Mouse (Mus musculus) embryonic facial prominence, embryonic 10.5 days (tissue): ENCODE results near the gene Tmigd3. TPM values are rescaled to one million over a fixed set of nuclear protein-coding genes. Genes with fewer than 3 reads are reported as not detected.

Experiments used
- DNase-seq: peaks from one replicate; pipeline ENCODE4 v3.0.0-alpha.2; 2017; ENCODE audit warnings: low spot score
- H3K27ac ChIP-seq: fragments of 300-500 bp; sonication (generic); replicated peaks from 2 replicates; pipeline ENCODE4 v1.5.1; 2016; ENCODE audit warnings: mild to moderate bottlenecking
- H3K27me3 ChIP-seq: fragments of 300-500 bp; sonication (generic); replicated peaks from 2 replicates; pipeline ENCODE4 v1.6.1; 2016; ENCODE audit warnings: low read depth, mild to moderate bottlenecking; ENCODE audit not compliant: poor library complexity, severe bottlenecking
- H3K36me3 ChIP-seq: fragments of 300-500 bp; sonication (generic); replicated peaks from 2 replicates; pipeline ENCODE4 v1.6.1; 2016; ENCODE audit warnings: mild to moderate bottlenecking, moderate library complexity
- H3K4me1 ChIP-seq: fragments of 300-500 bp; sonication (generic); 2 replicates; pipeline ENCODE4 v1.6.1; 2016
- H3K4me3 ChIP-seq: fragments of 300-500 bp; sonication (generic); 2 replicates; pipeline ENCODE4 v1.5.1; 2016; ENCODE audit warnings: mild to moderate bottlenecking, moderate library complexity
- H3K9me3 ChIP-seq: fragments of 300-500 bp; sonication (generic); 2 replicates; pipeline ENCODE4 v1.6.1; 2016; ENCODE audit warnings: mild to moderate bottlenecking
- WGBS: fragments of 180-500 bp; shearing (Covaris S2); methylation state at CpG from one replicate; pipeline ENCODE4 v1.1.7; 2016; 5-methylcytosine and 5-hydroxymethylcytosine counted together
- polyA plus RNA-seq: library from polyadenylated mRNA; unstranded; fragments of >200 nt; fragmentation: Nextera tagmentation; extraction: Ambion mirVana; gene quantifications from 2 replicates; pipeline ENCODE4 v1.2.1, GENCODE M21; 2016

The Tmigd3 gene
- polyA plus RNA-seq, 1 experiment from 2014 or later = not detected

DNA sequence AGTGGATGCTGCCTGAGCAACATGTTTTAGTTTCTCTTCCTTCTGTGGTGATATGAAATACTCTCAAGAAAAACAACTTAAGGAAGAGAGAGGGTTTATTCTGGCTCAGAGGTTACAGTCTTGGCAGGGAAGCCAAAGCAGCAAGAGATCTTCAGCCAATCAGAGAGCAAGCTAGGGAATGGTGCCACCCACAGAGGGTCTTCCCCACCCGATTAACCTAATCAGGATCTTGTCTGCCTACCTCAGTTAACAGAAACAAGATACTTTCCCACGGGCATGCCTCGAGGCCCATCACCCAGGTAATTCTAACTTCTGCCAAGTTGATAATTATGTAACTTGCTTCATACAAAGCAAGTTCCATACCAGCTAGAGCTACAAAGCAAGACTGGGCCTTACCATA is 9.7 kb downstream of the Tmigd3 start:
- DNase-seq = no peak
- H3K27me3 ChIP-seq = no peaks in the 10 kb centered on the region
- H3K4me3 ChIP-seq = no peak overlapping the region
- WGBS = 61% methylated on average over 3 of the region's 3 CpGs
- H3K27ac ChIP-seq = no peak overlapping the region
- no peaks in the 10 kb centered on the region for H3K4me1 ChIP-seq
- H3K9me3 ChIP-seq = no peaks in the 10 kb centered on the region
- H3K36me3 ChIP-seq = no peaks in the 10 kb centered on the region

GRCm38 (mm10) chr3:105882105-105882504 is 11.4 kb downstream of the Tmigd3 start:
- WGBS = 91% methylated on average over 7 of the region's 7 CpGs
- Histone ChIP-seq H3K9me3 (no peaks in the 10 kb centered on the region), H3K27me3 (no peaks in the 10 kb centered on the region), H3K4me3 (no peak overlapping the region), H3K4me1 (no peaks in the 10 kb centered on the region), H3K27ac (no peak overlapping the region), H3K36me3 (no peaks in the 10 kb centered on the region)
- DNase-seq = no peak

DNA sequence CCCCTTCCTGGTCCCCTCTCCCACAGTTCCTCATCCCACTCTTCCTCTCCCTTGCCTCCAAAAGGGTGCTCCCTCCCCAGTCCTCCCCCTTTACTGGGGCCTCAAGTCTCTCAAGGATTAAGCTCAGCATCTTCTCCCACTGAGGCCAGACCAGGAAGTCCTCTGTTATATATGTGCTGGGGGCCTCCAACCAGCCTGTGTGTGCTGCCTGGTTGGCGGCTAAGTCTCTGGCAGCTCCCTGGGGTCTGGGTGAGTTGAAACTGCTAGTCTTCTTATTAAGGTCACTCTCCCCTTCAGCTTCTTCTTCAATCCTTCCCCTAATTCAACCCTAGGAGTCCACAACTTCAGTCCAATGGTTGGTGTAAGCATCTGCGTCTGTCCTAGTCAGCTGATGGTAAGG is 12.4 kb downstream of the Tmigd3 start:
- Histone ChIP-seq H3K27me3 (no peaks in the 10 kb centered on the region), H3K4me3 (no peak overlapping the region), H3K36me3 (no peaks in the 10 kb centered on the region), H3K9me3 (no peaks in the 10 kb centered on the region), H3K4me1 (no peaks in the 10 kb centered on the region), H3K27ac (no peak overlapping the region)
- DNase-seq = no peak
- 96% methylated on average over 2 of the region's 2 CpGs for WGBS

DNA sequence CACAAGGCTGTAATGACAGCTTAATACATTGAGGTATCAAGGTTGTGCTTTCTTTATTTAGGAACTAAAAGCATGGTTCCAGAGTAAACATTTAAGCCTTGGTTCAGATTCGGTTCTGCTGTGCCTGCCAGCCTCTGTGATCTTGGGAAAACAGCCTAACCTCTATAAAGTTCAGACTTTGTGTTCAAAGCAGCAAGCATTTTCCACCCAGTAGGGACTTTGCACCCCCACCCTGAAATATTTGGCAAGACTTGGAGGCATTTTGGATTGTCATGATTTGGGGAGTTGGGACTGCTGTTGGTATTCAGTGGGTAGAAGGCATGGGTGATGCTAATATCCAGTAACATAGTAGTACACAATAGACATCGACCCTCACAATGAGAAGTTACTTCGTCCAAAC is 18.3 kb downstream of the Tmigd3 start:
- Histone ChIP-seq H3K9me3 (no peaks in the 10 kb centered on the region), H3K36me3 (no peaks in the 10 kb centered on the region), H3K4me3 (no peak overlapping the region), H3K4me1 (peaks cover 20% of the 10 kb centered on the region), H3K27ac (no peak overlapping the region), H3K27me3 (no peaks in the 10 kb centered on the region)
- 90% methylated on average over 3 of the region's 3 CpGs for WGBS
- DNase-seq = no peak

DNA sequence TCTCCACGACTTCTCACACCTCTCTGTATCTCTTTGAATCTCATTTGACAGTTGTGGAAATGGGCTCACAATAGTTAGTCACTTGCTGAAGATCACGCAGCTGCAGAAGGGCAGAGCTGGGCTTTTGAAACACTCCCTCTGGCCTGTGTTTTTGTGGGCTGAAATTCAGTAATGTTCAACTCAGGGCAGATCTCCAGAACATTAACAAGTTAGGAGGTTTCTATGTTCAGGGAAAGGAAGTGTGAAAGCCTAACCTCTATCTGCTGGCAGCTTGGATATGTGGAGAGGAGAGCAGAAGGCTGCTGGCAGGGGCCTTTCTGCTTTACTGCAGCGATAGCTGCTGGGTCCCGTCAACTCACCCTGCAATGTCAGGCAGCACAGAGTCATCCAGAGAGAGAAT is 19.5 kb downstream of the Tmigd3 start:
- no peaks in the 10 kb centered on the region for H3K9me3 ChIP-seq
- WGBS = 72% methylated on average over 4 of the region's 4 CpGs
- H3K27ac ChIP-seq = no peak overlapping the region
- peaks cover 29% of the 10 kb centered on the region for H3K4me1 ChIP-seq
- DNase-seq = no peak
- no peak overlapping the region for H3K4me3 ChIP-seq
- H3K36me3 ChIP-seq = no peaks in the 10 kb centered on the region
- H3K27me3 ChIP-seq = no peaks in the 10 kb centered on the region

- peak; percentile 6 for DNase-seq
- Histone ChIP-seq H3K9me3 (no peaks in the 10 kb centered on the region), H3K36me3 (no peaks in the 10 kb centered on the region), H3K27ac (no peak overlapping the region), H3K4me1 (peaks cover 29% of the 10 kb centered on the region), H3K4me3 (no peak overlapping the region), H3K27me3 (no peaks in the 10 kb centered on the region)
- 77% methylated on average over 3 of the region's 3 CpGs for WGBS
Observed at GRCm38 (mm10) chr3:105891141-105891540, 20.4 kb downstream of the Tmigd3 start.

- WGBS = 82% methylated on average over 10 of the region's 10 CpGs
- Histone ChIP-seq H3K4me3 (no peak overlapping the region), H3K4me1 (peaks cover 29% of the 10 kb centered on the region), H3K36me3 (no peaks in the 10 kb centered on the region), H3K27ac (peak overlapping the region; percentile 10; the same call in 1 of the 2 replicates), H3K9me3 (no peaks in the 10 kb centered on the region), H3K27me3 (no peaks in the 10 kb centered on the region)
- DNase-seq = peak; percentile 16
Observed at GRCm38 (mm10) chr3:105891760-105892571, 21.3 kb downstream of the Tmigd3 start.

- Histone ChIP-seq H3K27ac (peak overlapping the region; percentile 10; the same call in 1 of the 2 replicates), H3K4me1 (peaks cover 29% of the 10 kb centered on the region), H3K36me3 (no peaks in the 10 kb centered on the region), H3K9me3 (no peaks in the 10 kb centered on the region), H3K4me3 (no peak overlapping the region), H3K27me3 (no peaks in the 10 kb centered on the region)
- no peak for DNase-seq
- 84% methylated on average over 19 of the region's 19 CpGs for WGBS
Observed at GRCm38 (mm10) chr3:105892572-105893495, 22.1 kb downstream of the Tmigd3 start.

DNA sequence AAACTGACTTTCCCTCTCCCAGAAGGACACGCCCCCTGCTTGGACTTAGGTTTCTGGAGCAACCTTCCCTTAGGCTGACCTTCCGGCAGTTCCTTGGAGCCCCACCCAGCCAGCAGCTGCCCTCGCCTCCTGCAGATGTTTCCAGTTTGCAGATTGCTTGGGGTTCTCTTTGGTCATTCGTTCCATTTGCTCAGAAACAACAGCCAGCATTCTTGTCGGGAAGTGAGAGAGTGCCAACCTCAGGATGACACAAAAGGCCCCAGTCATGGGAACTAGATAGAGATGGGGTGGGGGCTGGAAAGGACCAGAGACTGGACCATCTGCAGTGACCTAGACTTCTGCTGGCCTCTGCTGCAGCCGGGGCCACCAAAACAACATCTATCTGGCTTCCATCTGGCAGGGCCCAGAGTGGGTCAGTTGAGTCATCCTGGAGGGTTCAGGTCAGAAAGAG is 23.3 kb downstream of the Tmigd3 start:
- H3K4me3 ChIP-seq = 0 out of 2 replicates have a peak overlapping the region, but pooled peaks have one; percentile 4
- peaks cover 29% of the 10 kb centered on the region for H3K4me1 ChIP-seq
- DNase-seq = peak; percentile 67
- H3K36me3 ChIP-seq = no peaks in the 10 kb centered on the region
- peak overlapping the region; percentile 21 for H3K27ac ChIP-seq
- H3K9me3 ChIP-seq = no peaks in the 10 kb centered on the region
- 30% methylated on average over 6 of the region's 6 CpGs for WGBS
- H3K27me3 ChIP-seq = no peaks in the 10 kb centered on the region

- H3K27ac ChIP-seq = no peak overlapping the region; the same call in 1 of the 2 replicates
- H3K4me1 ChIP-seq = peaks cover 29% of the 10 kb centered on the region
- H3K27me3 ChIP-seq = no peaks in the 10 kb centered on the region
- H3K36me3 ChIP-seq = no peaks in the 10 kb centered on the region
- WGBS = 87% methylated on average over 23 of the region's 23 CpGs
- no peaks in the 10 kb centered on the region for H3K9me3 ChIP-seq
- no peak overlapping the region for H3K4me3 ChIP-seq
- DNase-seq = peak; percentile 33
Observed at GRCm38 (mm10) chr3:105894601-105895592, 24.2 kb downstream of the Tmigd3 start.

- DNase-seq = no peak
- H3K27ac ChIP-seq = no peak overlapping the region
- H3K4me1 ChIP-seq = peaks cover 29% of the 10 kb centered on the region
- WGBS = 82% methylated on average over 3 of the region's 3 CpGs
- H3K36me3 ChIP-seq = no peaks in the 10 kb centered on the region
- no peaks in the 10 kb centered on the region for H3K27me3 ChIP-seq
- no peak overlapping the region for H3K4me3 ChIP-seq
- no peaks in the 10 kb centered on the region for H3K9me3 ChIP-seq
Observed at GRCm38 (mm10) chr3:105896811-105897210, 26.1 kb downstream of the Tmigd3 start.

DNA sequence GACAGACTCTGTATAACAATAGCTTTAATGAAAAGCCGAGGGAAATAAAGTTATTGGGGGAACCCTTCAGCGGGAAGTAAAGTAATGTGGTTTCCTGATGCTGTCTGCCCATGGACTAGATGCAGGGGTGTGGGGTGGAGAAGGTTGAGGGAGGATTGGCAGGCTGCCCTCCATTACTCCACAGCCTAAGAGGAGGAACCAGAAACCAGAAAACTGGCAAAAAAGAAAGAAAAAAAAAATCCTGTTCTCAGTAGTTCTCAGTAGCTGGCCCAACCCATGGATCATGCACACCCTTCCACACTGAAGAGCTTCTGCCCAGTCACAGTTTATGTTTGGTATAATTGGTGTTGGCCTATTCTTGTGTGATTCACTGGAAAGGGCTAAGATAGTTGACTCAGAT is 27.6 kb downstream of the Tmigd3 start:
- Histone ChIP-seq H3K4me3 (no peak overlapping the region), H3K4me1 (peaks cover 15% of the 10 kb centered on the region), H3K27ac (no peak overlapping the region), H3K9me3 (no peaks in the 10 kb centered on the region), H3K27me3 (no peaks in the 10 kb centered on the region), H3K36me3 (no peaks in the 10 kb centered on the region)
- no peak for DNase-seq
- 88% methylated on average over 2 of the region's 2 CpGs for WGBS
